Mouse (Mus musculus): ENCODE measurements around the gene Qsox1. TPM values are rescaled to one million over a fixed set of nuclear protein-coding genes. Genes with fewer than 3 reads are reported as not detected.

The Qsox1 gene
- polyA plus RNA-seq, 1 experiment from 2014 or later, result 28.5 TPM

GRCm38 (mm10) chr1:155833610-155834009 is 20.9 kb upstream of the Qsox1 start:
- Histone ChIP-seq H3K27ac (no peak overlapping the region), H3K4me1 (replicated peaks; ENCODE audit: insufficient read depth, low read length) (no peaks in the 10 kb centered on the region), H3K4me3 (replicated peaks; ENCODE audit: low read depth, low read length) (no peak overlapping the region), H3K9me3 (replicated peaks; ENCODE audit: low read length) (no peaks in the 10 kb centered on the region), H3K4me2 (ENCODE audit: low read length) (no peak overlapping the region), H3K36me3 (ENCODE audit: insufficient read depth, low read length) (no peaks in the 10 kb centered on the region), H3K27me3 (ENCODE audit: insufficient read depth, low read length) (no peaks in the 10 kb centered on the region), H3K9ac (ENCODE audit: low read depth, low read length) (no peak overlapping the region)
- TF ChIP-seq CTCF (IDR thresholded peaks at IDR 0.05; ENCODE audit: low read depth), result no peak
- ATAC-seq (replicated peaks; ENCODE audit: low FRiP score, low read depth) (no peak), DNase-seq (ENCODE audit: low spot score) (no peak)
- 83% methylated on average over 9 of the region's 9 CpGs for WGBS

- ATAC-seq (replicated peaks; ENCODE audit: low FRiP score, low read depth), result no peak
- 90% methylated on average over 3 of the region's 3 CpGs for WGBS
These were observed 19.3 kb upstream of the Qsox1 start for GRCm38 (mm10) chr1:155831958-155832357.

GRCm38 (mm10) chr1:155830861-155831260 is 18.2 kb upstream of the Qsox1 start:
- Histone ChIP-seq H3K36me3 (ENCODE audit: insufficient read depth, low read length) (no peaks in the 10 kb centered on the region), H3K9me3 (replicated peaks; ENCODE audit: low read length) (no peaks in the 10 kb centered on the region), H3K27me3 (ENCODE audit: insufficient read depth, low read length) (no peaks in the 10 kb centered on the region), H3K4me2 (ENCODE audit: low read length) (no peak overlapping the region), H3K27ac (no peak overlapping the region), H3K4me3 (replicated peaks; ENCODE audit: low read depth, low read length) (no peak overlapping the region), H3K4me1 (replicated peaks; ENCODE audit: insufficient read depth, low read length) (0 out of 2 replicates have a peak, but pooled peaks cover 6% of the 10 kb centered on the region), H3K9ac (ENCODE audit: low read depth, low read length) (no peak overlapping the region)
- DNase-seq (ENCODE audit: low spot score) (no peak), ATAC-seq (replicated peaks; ENCODE audit: low FRiP score, low read depth) (no peak)
- WGBS, result 67% methylated on average over 6 of the region's 6 CpGs
- TF ChIP-seq CTCF (IDR thresholded peaks at IDR 0.05; ENCODE audit: low read depth), result no peak

More at GRCm38 (mm10) chr1:155831958-155832357, 19.3 kb upstream of the Qsox1 start:
- no peak for DNase-seq (ENCODE audit: low spot score)
- H3K4me2 ChIP-seq (ENCODE audit: low read length), result no peak overlapping the region
- no peaks in the 10 kb centered on the region for H3K36me3 ChIP-seq (ENCODE audit: insufficient read depth, low read length)
- no peaks in the 10 kb centered on the region for H3K9me3 ChIP-seq (replicated peaks; ENCODE audit: low read length)
- H3K4me1 ChIP-seq (replicated peaks; ENCODE audit: insufficient read depth, low read length), result 0 out of 2 replicates have a peak, but pooled peaks cover 6% of the 10 kb centered on the region
- no peak overlapping the region for H3K9ac ChIP-seq (ENCODE audit: low read depth, low read length)
- H3K27me3 ChIP-seq (ENCODE audit: insufficient read depth, low read length), result no peaks in the 10 kb centered on the region
- no peak for TF ChIP-seq CTCF (IDR thresholded peaks at IDR 0.05; ENCODE audit: low read depth)
- no peak overlapping the region for H3K27ac ChIP-seq
- no peak overlapping the region for H3K4me3 ChIP-seq (replicated peaks; ENCODE audit: low read depth, low read length)

- H3K27me3 ChIP-seq (ENCODE audit: insufficient read depth, low read length), result no peaks in the 10 kb centered on the region
- ATAC-seq (replicated peaks; ENCODE audit: low FRiP score, low read depth), result peak; percentile 81
- no peak overlapping the region for H3K4me3 ChIP-seq (replicated peaks; ENCODE audit: low read depth, low read length)
- 0 out of 2 replicates have a peak, but pooled peaks cover 6% of the 10 kb centered on the region for H3K4me1 ChIP-seq (replicated peaks; ENCODE audit: insufficient read depth, low read length)
- TF ChIP-seq CTCF (IDR thresholded peaks at IDR 0.05; ENCODE audit: low read depth), result no peak
- no peak overlapping the region for H3K4me2 ChIP-seq (ENCODE audit: low read length)
- H3K27ac ChIP-seq, result 0 out of 2 replicates have a peak overlapping the region, but pooled peaks have one; percentile 66
- DNase-seq (ENCODE audit: low spot score), result peak; percentile 59
- no peaks in the 10 kb centered on the region for H3K36me3 ChIP-seq (ENCODE audit: insufficient read depth, low read length)
- WGBS, result 30% methylated on average over 8 of the region's 8 CpGs
- no peaks in the 10 kb centered on the region for H3K9me3 ChIP-seq (replicated peaks; ENCODE audit: low read length)
- H3K9ac ChIP-seq (ENCODE audit: low read depth, low read length), result no peak overlapping the region
These were observed 15.1 kb upstream of the Qsox1 start for GRCm38 (mm10) chr1:155827703-155828295.

GRCm38 (mm10) chr1:155826803-155827395 is 14.2 kb upstream of the Qsox1 start:
- 23% methylated on average over 5 of the region's 5 CpGs for WGBS
- TF ChIP-seq CTCF (IDR thresholded peaks at IDR 0.05; ENCODE audit: low read depth), result no peak
- Histone ChIP-seq H3K9me3 (replicated peaks; ENCODE audit: low read length) (no peaks in the 10 kb centered on the region), H3K9ac (ENCODE audit: low read depth, low read length) (no peak overlapping the region), H3K36me3 (ENCODE audit: insufficient read depth, low read length) (no peaks in the 10 kb centered on the region), H3K4me1 (replicated peaks; ENCODE audit: insufficient read depth, low read length) (0 out of 2 replicates have a peak, but pooled peaks cover 6% of the 10 kb centered on the region), H3K27me3 (ENCODE audit: insufficient read depth, low read length) (no peaks in the 10 kb centered on the region), H3K4me2 (ENCODE audit: low read length) (no peak overlapping the region), H3K4me3 (replicated peaks; ENCODE audit: low read depth, low read length) (no peak overlapping the region), H3K27ac (peak overlapping the region; percentile 66; the same call in 1 of the 2 replicates)
- ATAC-seq (replicated peaks; ENCODE audit: low FRiP score, low read depth), result peak; percentile 67
- peak; percentile 68 for DNase-seq (ENCODE audit: low spot score)

- no peak for ATAC-seq (replicated peaks; ENCODE audit: low FRiP score, low read depth)
- DNase-seq (ENCODE audit: low spot score), result no peak
- no peak overlapping the region for H3K4me3 ChIP-seq (replicated peaks; ENCODE audit: low read depth, low read length)
- H3K9me3 ChIP-seq (replicated peaks; ENCODE audit: low read length), result no peaks in the 10 kb centered on the region
- H3K27ac ChIP-seq, result no peak overlapping the region
- H3K36me3 ChIP-seq (ENCODE audit: insufficient read depth, low read length), result no peaks in the 10 kb centered on the region
- 0 out of 2 replicates have a peak, but pooled peaks cover 6% of the 10 kb centered on the region for H3K4me1 ChIP-seq (replicated peaks; ENCODE audit: insufficient read depth, low read length)
- H3K4me2 ChIP-seq (ENCODE audit: low read length), result no peak overlapping the region
- no peak for TF ChIP-seq CTCF (IDR thresholded peaks at IDR 0.05; ENCODE audit: low read depth)
- 80% methylated on average over 4 of the region's 4 CpGs for WGBS
- no peaks in the 10 kb centered on the region for H3K27me3 ChIP-seq (ENCODE audit: insufficient read depth, low read length)
- H3K9ac ChIP-seq (ENCODE audit: low read depth, low read length), result no peak overlapping the region
These were observed 13.4 kb upstream of the Qsox1 start for GRCm38 (mm10) chr1:155825940-155826716.
